Mouse (Mus musculus): ENCODE data around the gene Ncf4. TPM values are rescaled to one million over a fixed set of nuclear protein-coding genes. Genes with fewer than 3 reads are reported as not detected.
"Not testable (repeated sequence)": the region's sequence is repeated elsewhere in the genome, so short reads cannot be mapped to it uniquely, and the experiment has no call there.

Gene Ncf4
- polyA plus RNA-seq, 1 experiment = 1.9 TPM

DNA sequence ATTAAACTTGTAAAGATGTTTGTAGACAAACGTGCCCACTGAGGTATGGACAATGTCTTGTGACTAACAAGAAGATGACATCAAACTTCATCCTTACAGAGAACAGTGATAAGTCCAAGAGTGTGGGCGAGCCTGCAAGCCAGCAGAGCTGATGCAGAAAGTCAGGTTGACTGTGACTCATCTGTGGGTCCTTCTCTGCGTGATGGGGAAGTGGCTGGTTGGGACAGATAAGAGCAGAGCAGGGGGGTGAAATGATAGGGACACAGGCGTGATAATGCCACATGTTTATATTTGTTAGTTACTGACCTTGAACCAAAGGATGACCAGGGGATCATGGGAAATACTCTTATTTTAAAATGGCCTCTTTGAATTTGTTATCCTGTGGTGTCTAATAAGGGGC is 23.3 kb downstream of the Ncf4 start:
- no peaks in the 10 kb centered on the region for H3K4me1 ChIP-seq (ENCODE audit: control insufficient read depth, insufficient read depth, low read length)
- no peak overlapping the region for H3K27ac ChIP-seq (ENCODE audit: insufficient read depth, low read length)
- TF ChIP-seq POLR2A (IDR thresholded peaks at IDR 0.05; ENCODE audit: extremely low read depth, insufficient read depth, low read length) = no peak
- no peak for TF ChIP-seq CTCF (IDR thresholded peaks at IDR 0.05; ENCODE audit: extremely low read depth, insufficient read depth, low read length)
- no peak overlapping the region for H3K4me3 ChIP-seq (ENCODE audit: insufficient read depth, low read length)

DNA sequence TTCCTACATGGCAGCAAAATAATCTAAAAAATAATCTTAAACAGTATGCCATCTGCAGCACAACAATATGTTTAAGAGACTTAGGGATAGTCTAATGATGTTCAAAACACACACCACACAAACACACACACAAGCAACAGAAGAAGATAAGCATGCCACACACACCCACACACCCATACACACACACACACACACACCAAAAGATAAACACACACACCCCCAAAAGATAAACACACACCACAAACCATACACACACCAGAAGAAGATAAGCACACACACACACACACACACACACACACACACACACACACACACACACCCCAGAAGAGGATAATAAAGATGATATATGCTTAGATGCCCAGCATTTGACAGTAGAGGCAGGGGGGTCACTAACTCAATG is 26.6 kb downstream of the Ncf4 start:
- no peak for TF ChIP-seq POLR2A (IDR thresholded peaks at IDR 0.05; ENCODE audit: extremely low read depth, insufficient read depth, low read length)
- TF ChIP-seq CTCF (IDR thresholded peaks at IDR 0.05; ENCODE audit: extremely low read depth, insufficient read depth, low read length) = no peak
- H3K27ac ChIP-seq (ENCODE audit: insufficient read depth, low read length) = no peak overlapping the region
- H3K4me3 ChIP-seq (ENCODE audit: insufficient read depth, low read length) = no peak overlapping the region
- H3K4me1 ChIP-seq (ENCODE audit: control insufficient read depth, insufficient read depth, low read length) = no peaks in the 10 kb centered on the region

- no peak for TF ChIP-seq CTCF (IDR thresholded peaks at IDR 0.05; ENCODE audit: extremely low read depth, insufficient read depth, low read length)
- Histone ChIP-seq H3K27ac (ENCODE audit: insufficient read depth, low read length) (no peak overlapping the region), H3K4me1 (ENCODE audit: control insufficient read depth, insufficient read depth, low read length) (no peaks in the 10 kb centered on the region), H3K4me3 (ENCODE audit: insufficient read depth, low read length) (no peak overlapping the region)
These were observed 33.7 kb downstream of the Ncf4 start for GRCm38 (mm10) chr15:78278308-78278707.

GRCm38 (mm10) chr15:78287941-78288340 is 43.3 kb downstream of the Ncf4 start:
- Histone ChIP-seq H3K27ac (ENCODE audit: insufficient read depth, low read length) (no peak overlapping the region), H3K4me3 (ENCODE audit: insufficient read depth, low read length) (no peak overlapping the region), H3K4me1 (ENCODE audit: control insufficient read depth, insufficient read depth, low read length) (no peaks in the 10 kb centered on the region)
- TF ChIP-seq CTCF (IDR thresholded peaks at IDR 0.05; ENCODE audit: extremely low read depth, insufficient read depth, low read length) (no peak), POLR2A (IDR thresholded peaks at IDR 0.05; ENCODE audit: extremely low read depth, insufficient read depth, low read length) (no peak)

GRCm38 (mm10) chr15:78289775-78290174 is 45.2 kb downstream of the Ncf4 start:
- not testable (repeated sequence) for H3K4me1 ChIP-seq (ENCODE audit: control insufficient read depth, insufficient read depth, low read length); H3K27ac ChIP-seq (ENCODE audit: insufficient read depth, low read length); H3K4me3 ChIP-seq (ENCODE audit: insufficient read depth, low read length)

DNA sequence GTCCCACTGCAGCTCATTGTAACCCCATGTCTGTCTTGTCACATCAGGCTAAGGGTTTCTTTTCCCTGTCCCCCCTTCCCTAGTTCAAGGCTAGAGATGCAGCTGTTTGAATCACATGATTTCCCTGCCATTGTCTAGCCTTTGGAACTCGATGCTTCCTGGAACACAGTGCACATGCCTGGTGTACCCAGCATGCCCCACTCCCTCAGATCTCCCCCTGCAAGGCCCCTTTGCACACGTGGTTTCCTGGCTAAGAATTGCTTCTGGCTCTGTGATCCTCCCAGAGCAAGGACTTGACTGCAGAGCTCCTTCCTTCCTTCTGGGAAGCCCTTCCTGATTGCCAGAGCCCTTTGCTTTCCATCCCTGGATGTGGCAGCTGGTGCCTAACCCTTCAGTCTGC is 48.6 kb downstream of the Ncf4 start:
- H3K27ac ChIP-seq (ENCODE audit: insufficient read depth, low read length); H3K4me3 ChIP-seq (ENCODE audit: insufficient read depth, low read length); H3K4me1 ChIP-seq (ENCODE audit: control insufficient read depth, insufficient read depth, low read length): not testable (repeated sequence)

DNA sequence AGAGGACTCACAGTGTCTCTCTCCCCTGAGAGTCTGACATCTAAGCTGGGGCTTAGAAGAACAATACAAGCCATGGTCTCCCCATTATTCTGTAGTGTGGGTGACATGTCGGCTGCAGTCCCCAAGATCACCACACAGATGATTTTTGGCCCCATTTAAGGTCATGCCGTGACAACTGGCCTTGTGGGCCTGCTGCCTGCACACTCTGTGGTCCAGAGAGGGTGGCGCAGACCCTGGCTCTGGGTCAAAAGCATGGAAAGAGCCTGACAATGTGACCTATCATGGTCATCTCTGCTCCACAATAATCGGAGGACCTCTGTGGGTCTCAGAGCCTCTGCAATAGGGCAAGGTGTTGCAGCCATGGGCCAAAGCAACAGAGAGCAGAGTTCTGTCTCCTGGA is 49.1 kb downstream of the Ncf4 start:
- Histone ChIP-seq H3K4me1 (ENCODE audit: control insufficient read depth, insufficient read depth, low read length) (no peaks in the 10 kb centered on the region), H3K4me3 (ENCODE audit: insufficient read depth, low read length) (no peak overlapping the region), H3K27ac (ENCODE audit: insufficient read depth, low read length) (no peak overlapping the region)
- TF ChIP-seq POLR2A (IDR thresholded peaks at IDR 0.05; ENCODE audit: extremely low read depth, insufficient read depth, low read length) (no peak), CTCF (IDR thresholded peaks at IDR 0.05; ENCODE audit: extremely low read depth, insufficient read depth, low read length) (no peak)

- no peak for TF ChIP-seq POLR2A (IDR thresholded peaks at IDR 0.05; ENCODE audit: extremely low read depth, insufficient read depth, low read length)
- no peak for TF ChIP-seq CTCF (IDR thresholded peaks at IDR 0.05; ENCODE audit: extremely low read depth, insufficient read depth, low read length)
- Histone ChIP-seq H3K27ac (ENCODE audit: insufficient read depth, low read length) (no peak overlapping the region), H3K4me1 (ENCODE audit: control insufficient read depth, insufficient read depth, low read length) (no peaks in the 10 kb centered on the region), H3K4me3 (ENCODE audit: insufficient read depth, low read length) (no peak overlapping the region)
These were observed 54.0 kb downstream of the Ncf4 start for GRCm38 (mm10) chr15:78298558-78298957.

DNA sequence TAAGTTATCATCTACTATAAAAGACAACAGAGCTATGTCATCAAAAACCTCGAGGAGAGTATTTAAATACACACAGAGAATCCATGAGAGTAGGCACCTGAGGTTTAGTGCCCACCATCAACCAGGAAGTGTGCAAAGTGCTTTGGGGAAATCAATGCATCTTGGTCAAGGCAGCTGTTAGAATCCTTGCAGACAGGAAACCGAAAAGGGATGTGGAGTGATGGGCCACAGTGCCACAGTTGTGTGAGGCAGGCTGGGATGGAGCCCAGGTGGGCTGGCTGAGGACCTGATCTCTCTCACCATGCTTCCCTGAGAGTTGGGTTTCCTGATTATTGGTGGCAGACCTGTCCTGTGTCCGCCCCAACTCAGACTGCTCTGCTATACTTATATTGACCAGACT is 55.0 kb downstream of the Ncf4 start:
- TF ChIP-seq CTCF (IDR thresholded peaks at IDR 0.05; ENCODE audit: extremely low read depth, insufficient read depth, low read length) = no peak
- TF ChIP-seq POLR2A (IDR thresholded peaks at IDR 0.05; ENCODE audit: extremely low read depth, insufficient read depth, low read length) = no peak
- no peak overlapping the region for H3K4me3 ChIP-seq (ENCODE audit: insufficient read depth, low read length)
- H3K27ac ChIP-seq (ENCODE audit: insufficient read depth, low read length) = no peak overlapping the region
- H3K4me1 ChIP-seq (ENCODE audit: control insufficient read depth, insufficient read depth, low read length) = no peaks in the 10 kb centered on the region

DNA sequence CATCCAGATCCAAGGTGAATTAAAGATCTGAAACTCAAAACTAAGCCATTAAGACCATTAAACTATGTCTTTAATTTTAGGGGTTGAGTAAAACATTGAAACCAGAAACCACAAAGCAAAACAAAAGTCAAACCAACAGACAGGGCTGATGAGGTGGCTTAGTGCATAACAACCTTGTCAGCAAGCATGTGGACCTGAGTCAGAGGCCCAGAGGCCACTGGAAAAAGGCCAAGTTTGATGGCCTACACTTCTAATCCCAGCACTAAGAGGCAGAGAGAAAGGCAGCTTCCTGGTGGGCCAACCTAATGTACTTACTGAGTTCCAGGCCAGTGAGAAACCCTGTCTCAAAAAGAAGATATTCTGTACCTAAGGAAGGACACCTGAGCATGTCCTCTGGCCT is 56.2 kb downstream of the Ncf4 start:
- Histone ChIP-seq H3K4me1 (ENCODE audit: control insufficient read depth, insufficient read depth, low read length) (no peaks in the 10 kb centered on the region), H3K4me3 (ENCODE audit: insufficient read depth, low read length) (no peak overlapping the region), H3K27ac (ENCODE audit: insufficient read depth, low read length) (no peak overlapping the region)
- TF ChIP-seq CTCF (IDR thresholded peaks at IDR 0.05; ENCODE audit: extremely low read depth, insufficient read depth, low read length) (no peak), POLR2A (IDR thresholded peaks at IDR 0.05; ENCODE audit: extremely low read depth, insufficient read depth, low read length) (no peak)

GRCm38 (mm10) chr15:78302718-78303117 is 58.1 kb downstream of the Ncf4 start:
- H3K4me3 ChIP-seq (ENCODE audit: insufficient read depth, low read length) = no peak overlapping the region
- H3K4me1 ChIP-seq (ENCODE audit: control insufficient read depth, insufficient read depth, low read length) = no peaks in the 10 kb centered on the region
- TF ChIP-seq POLR2A (IDR thresholded peaks at IDR 0.05; ENCODE audit: extremely low read depth, insufficient read depth, low read length) (no peak), CTCF (IDR thresholded peaks at IDR 0.05; ENCODE audit: extremely low read depth, insufficient read depth, low read length) (no peak)
- no peak overlapping the region for H3K27ac ChIP-seq (ENCODE audit: insufficient read depth, low read length)

Data from cortical plate, adult 2 months (tissue).